Mouse (Mus musculus) kidney, adult 11 months (tissue): ENCODE measurements around the gene Atp11a.

Experiments
- DNase-seq: peaks from one replicate; pipeline ENCODE4 v3.0.0; 2022

Atp11a gene

GRCm38 (mm10) chr8:12825236-12825635, 68.4 kb downstream of the Atp11a start:
- no peak for DNase-seq

GRCm38 (mm10) chr8:12825686-12826237, 68.9 kb downstream of the Atp11a start:
- DNase-seq = no peak

GRCm38 (mm10) chr8:12827124-12827523, 70.3 kb downstream of the Atp11a start:
- DNase-seq = no peak

- DNase-seq = no peak
These were observed 71.5 kb downstream of the Atp11a start for GRCm38 (mm10) chr8:12828298-12828697.

- no peak for DNase-seq
These were observed 72.6 kb downstream of the Atp11a start for GRCm38 (mm10) chr8:12829381-12829780.

GRCm38 (mm10) chr8:12831659-12832589, 75.1 kb downstream of the Atp11a start:
- DNase-seq = no peak

GRCm38 (mm10) chr8:12833616-12834015, 76.8 kb downstream of the Atp11a start:
- DNase-seq = no peak

- no peak for DNase-seq
These were observed 84.0 kb downstream of the Atp11a start for GRCm38 (mm10) chr8:12840834-12841233.

GRCm38 (mm10) chr8:12842342-12842995, 85.7 kb downstream of the Atp11a start:
- no peak for DNase-seq

- no peak for DNase-seq
These were observed 87.6 kb downstream of the Atp11a start for GRCm38 (mm10) chr8:12844347-12844950.

- DNase-seq = no peak
These were observed 89.6 kb downstream of the Atp11a start for GRCm38 (mm10) chr8:12846447-12846846.

GRCm38 (mm10) chr8:12851241-12851640, 94.4 kb downstream of the Atp11a start:
- DNase-seq = no peak

GRCm38 (mm10) chr8:12856038-12856437, 99.2 kb downstream of the Atp11a start:
- no peak for DNase-seq

- no peak for DNase-seq
These were observed 106.2 kb downstream of the Atp11a start for GRCm38 (mm10) chr8:12863061-12863460.

GRCm38 (mm10) chr8:12863608-12864007, 106.8 kb downstream of the Atp11a start:
- DNase-seq = no peak

- no peak for DNase-seq
These were observed 109.0 kb downstream of the Atp11a start for GRCm38 (mm10) chr8:12865790-12866189.

GRCm38 (mm10) chr8:12869661-12870060, 112.8 kb downstream of the Atp11a start:
- DNase-seq = no peak

GRCm38 (mm10) chr8:12870656-12871055, 113.8 kb downstream of the Atp11a start:
- no peak for DNase-seq

GRCm38 (mm10) chr8:12871461-12871860, 114.6 kb downstream of the Atp11a start:
- DNase-seq = no peak

- no peak for DNase-seq
These were observed 116.2 kb downstream of the Atp11a start for GRCm38 (mm10) chr8:12872983-12873356.

- DNase-seq = peak; percentile 74
These were observed 116.7 kb downstream of the Atp11a start, which contains the start of gene Mcf2l for GRCm38 (mm10) chr8:12873357-12874046. Mcf2l (plus strand) TSS chr8:12873806.

GRCm38 (mm10) chr8:12874194-12874791, 117.5 kb downstream of the Atp11a start:
- DNase-seq = peak; percentile 94
